Mouse (Mus musculus) brain, embryonic 14.5 days (tissue): ENCODE results near the gene Krt6a.

Source experiments
- CTCF ChIP-seq: fragments of 200-500 bp; IDR thresholded peaks from 2 replicates; pipeline ENCODE4 v1.5.1; 2012; ENCODE audit warnings: inconsistent platforms, mild to moderate bottlenecking, moderate library complexity, borderline replicate concordance; ENCODE audit not compliant: insufficient read depth, insufficient read length; ENCODE audit errors: extremely low read depth
- POLR2A ChIP-seq: fragments of 200-500 bp; IDR thresholded peaks from 2 replicates; pipeline ENCODE4 v1.6.1; 2012; ENCODE audit warnings: mild to moderate bottlenecking, inconsistent platforms, borderline replicate concordance; ENCODE audit not compliant: poor library complexity, insufficient read depth, insufficient read length, severe bottlenecking; ENCODE audit errors: extremely low read depth

- TF ChIP-seq CTCF (no peak), POLR2A (no peak)
Measured at GRCm38 (mm10) chr15:101652736-101653265, 41.3 kb downstream of the Krt6a start.
